ENCODE assay signal across 11 mouse cellular contexts in genomic region chr12:107934831-107935437, GRCm38 (mm10).
DNase-seq lines count a peak whose midpoint lies in the region; ATAC-seq and TF ChIP-seq lines count a peak whose summit lies in the region.
"Had no signal": no experiment of that assay in that cellular context is flagged by ENCODE, and none has a peak within 500 bp of the region (broad histone marks: within the 10 kb centered on the region; RNA-seq: fewer than 3 reads in every experiment).

No protein-coding gene starts in this region.

- H3K36me3 ChIP-seq in hindbrain, embryonic 16.5 days (ENCODE audit: control insufficient read depth, insufficient read depth, low read length): no peaks in the 10 kb centered on the region
- no peaks in the 10 kb centered on the region for H3K36me3 ChIP-seq in midbrain, embryonic 15.5 days (replicated peaks)
- H3K36me3 ChIP-seq: liver, embryonic 15.5 days had no signal

- H3K27me3 ChIP-seq in hindbrain, embryonic 16.5 days (replicated peaks; ENCODE audit: control insufficient read depth, insufficient read depth, low read length): no peaks in the 10 kb centered on the region
- H3K27me3 ChIP-seq in midbrain, embryonic 15.5 days (replicated peaks): no peaks in the 10 kb centered on the region
- H3K27me3 ChIP-seq: liver, embryonic 15.5 days had no signal

- H3K4me2 ChIP-seq in hindbrain, embryonic 16.5 days (ENCODE audit: low read length): peak overlapping the region; percentile 40
- peak overlapping the region; percentile 37 for H3K4me2 ChIP-seq in midbrain, embryonic 15.5 days
- H3K4me2 ChIP-seq: liver, embryonic 15.5 days had no signal

- no peak overlapping the region for H3K9ac ChIP-seq in hindbrain, embryonic 16.5 days (ENCODE audit: low read depth, low read length)
- H3K9ac ChIP-seq in midbrain, embryonic 15.5 days: no peak overlapping the region
- H3K9ac ChIP-seq: liver, embryonic 15.5 days had no signal

- 15% methylated on average over 19 of the region's 19 CpGs for WGBS in hindbrain, embryonic 16.5 days
- 39% methylated on average over 19 of the region's 19 CpGs for WGBS in midbrain, embryonic 15.5 days

- peak; percentile 75 for ATAC-seq in hindbrain, embryonic 16.5 days
- peak; percentile 59 for ATAC-seq in midbrain, embryonic 15.5 days (replicated peaks)
- ATAC-seq: intestine, embryonic 16.5 days had no signal

- no peak overlapping the region; the same call in 1 of the 2 replicates for H3K4me3 ChIP-seq in hindbrain, embryonic 16.5 days (ENCODE audit: low read length)
- no peak overlapping the region for H3K4me3 ChIP-seq in midbrain, embryonic 15.5 days
- H3K4me3 ChIP-seq in gastrocnemius, adult 2 months: no peak overlapping the region
- H3K4me3 ChIP-seq: liver, embryonic 15.5 days had no signal

- TF ChIP-seq CTCF in gastrocnemius, adult 2 months (IDR thresholded peaks at IDR 0.05): no peak

- peak; percentile 33 to 41 for DNase-seq in cerebellum, postnatal 36 days
- no peak for DNase-seq in cerebellum, adult 11-12 months
- DNase-seq in R1 (ENCODE audit: low read depth, low spot score) (peak; percentile 47), adipocyte (ENCODE audit: low spot score) (no peak)
- no peak for DNase-seq in gastrocnemius, adult 2 months
- no peak for DNase-seq in urinary bladder, adult 2 months (ENCODE audit: low spot score)
- DNase-seq: B cell, adult 2 months had no signal

- peaks cover 38% of the 10 kb centered on the region for H3K4me1 ChIP-seq in hindbrain, embryonic 16.5 days (ENCODE audit: control insufficient read depth, insufficient read depth, low read depth, low read length)
- H3K4me1 ChIP-seq in midbrain, embryonic 15.5 days: peaks cover 66% of the 10 kb centered on the region
- H3K4me1 ChIP-seq: liver, embryonic 15.5 days had no signal

- intact Hi-C loops in gastrocnemius, adult 2 months (cut with DNase I): no loop called here

- H3K9me3 ChIP-seq in hindbrain, embryonic 16.5 days (ENCODE audit: control insufficient read depth, low read length): no peaks in the 10 kb centered on the region
- H3K9me3 ChIP-seq in midbrain, embryonic 15.5 days: no peaks in the 10 kb centered on the region
- H3K9me3 ChIP-seq: liver, embryonic 15.5 days had no signal

- 0 out of 2 replicates have a peak overlapping the region, but pooled peaks have one; percentile 4 for H3K27ac ChIP-seq in hindbrain, embryonic 16.5 days (ENCODE audit: low read depth, low read length)
- H3K27ac ChIP-seq in midbrain, embryonic 15.5 days: peak overlapping the region; percentile 16
- H3K27ac ChIP-seq in gastrocnemius, adult 2 months: no peak overlapping the region
- H3K27ac ChIP-seq: liver, embryonic 15.5 days had no signal

Comparison
In these comparisons a context has a peak if more than half of its experiments do, and no peak if none do; other contexts are left out.
1. DNase-seq: peak in cerebellum, postnatal 36 days (2 of 2) and R1 (single experiment); none in cerebellum, adult 11-12 months (single experiment), adipocyte (single experiment), gastrocnemius, adult 2 months (single experiment) and urinary bladder, adult 2 months (single experiment).